Mouse (Mus musculus) stomach, postnatal 0 days (tissue): ENCODE measurements at regions not wholly inside any gene's neighbourhood (a gene's known extent, or its start where the extent isn't known, plus 50 kb on each side); places are given as distances from the start of the nearest gene placed in this dataset.

Experiments used
- ATAC-seq: fragments of 200-750 bp; cut with Nextera tagmentation; 2 replicates; pipeline ENCODE4 v1.8.0; 2017; ENCODE audit not compliant: low FRiP score, low TSS enrichment
- DNase-seq: peaks from one replicate; pipeline ENCODE4 v3.0.0-alpha.2; 2016; ENCODE audit warnings: low spot score
- H3K27ac ChIP-seq: fragments of 300-500 bp; sonication (generic); replicated peaks from 2 replicates; pipeline ENCODE4 v1.5.1; 2014; ENCODE audit warnings: mild to moderate bottlenecking, control low read depth
- H3K27me3 ChIP-seq: fragments of 300-500 bp; sonication (generic); 2 replicates; pipeline ENCODE4 v1.6.1; 2014; ENCODE audit warnings: low read length; ENCODE audit not compliant: control insufficient read depth, insufficient read depth
- H3K36me3 ChIP-seq: fragments of 300-500 bp; sonication (generic); 2 replicates; pipeline ENCODE4 v1.6.1; 2014; ENCODE audit warnings: low read length, mixed read lengths; ENCODE audit not compliant: control insufficient read depth, insufficient read depth
- H3K4me1 ChIP-seq: fragments of 300-500 bp; sonication (generic); replicated peaks from 2 replicates; pipeline ENCODE4 v1.6.1; 2014; ENCODE audit warnings: antibody characterized with exemption; ENCODE audit not compliant: control insufficient read depth, insufficient read depth
- H3K4me2 ChIP-seq: fragments of 300-500 bp; sonication (generic); replicated peaks from 2 replicates; pipeline ENCODE4 v1.6.1; 2014; ENCODE audit warnings: low read depth, mild to moderate bottlenecking, control low read depth, moderate library complexity
- H3K4me3 ChIP-seq: fragments of 300-500 bp; sonication (generic); 2 replicates; pipeline ENCODE4 v1.5.1; 2014; ENCODE audit warnings: low read depth, low read length, control low read depth
- H3K9ac ChIP-seq: fragments of 300-500 bp; sonication (generic); 2 replicates; pipeline ENCODE4 v1.6.1; 2014; ENCODE audit warnings: mild to moderate bottlenecking, low read length, control low read depth, mixed read lengths
- H3K9me3 ChIP-seq: fragments of 300-500 bp; sonication (generic); 2 replicates; pipeline ENCODE4 v1.6.1; 2016; ENCODE audit warnings: low read length; ENCODE audit not compliant: control insufficient read depth
- CTCF ChIP-seq: IDR thresholded peaks from 2 replicates; pipeline ENCODE4 v1.5.1; 2016; ENCODE audit warnings: antibody characterized with exemption, low read depth, mild to moderate bottlenecking, moderate library complexity
- EP300 ChIP-seq: optimal IDR thresholded peaks from 2 replicates; pipeline ENCODE3; 2016; ENCODE audit warnings: antibody characterized with exemption
- WGBS: fragments of 180-500 bp; shearing (Covaris S2); extraction: QIAGEN DNeasy Blood & Tissue Kit; methylation state at CpG from one replicate; pipeline ENCODE4 v1.1.7; 2014; 5-methylcytosine and 5-hydroxymethylcytosine counted together

DNA sequence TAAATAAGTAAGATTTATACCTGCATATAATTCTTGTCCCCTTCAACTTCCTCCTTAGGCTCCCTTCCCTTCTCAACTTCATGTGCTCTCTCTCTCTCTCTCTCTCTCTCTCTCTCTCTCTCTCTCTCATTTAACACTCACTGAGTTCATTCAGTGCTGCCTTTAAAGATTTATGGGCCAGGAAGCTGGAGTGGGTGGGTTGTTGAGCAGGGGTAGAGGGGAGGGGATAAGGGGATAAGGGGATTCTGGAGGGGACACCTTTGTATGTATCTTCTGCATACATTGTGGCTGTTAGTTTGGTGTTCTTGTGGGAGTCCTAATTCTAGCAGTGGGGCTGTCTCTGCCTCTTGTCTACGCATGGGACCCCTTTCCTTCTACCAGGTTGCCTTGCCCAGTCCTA lies 138.3 kb downstream of the Otol1 start:
- DNase-seq, result no peak
- no peaks in the 10 kb centered on the region for H3K4me1 ChIP-seq

GRCm38 (mm10) chr3:70151156-70151555 lies 143.7 kb downstream of the Otol1 start:
- Histone ChIP-seq H3K36me3 (no peaks in the 10 kb centered on the region), H3K4me3 (no peak overlapping the region), H3K4me1 (no peaks in the 10 kb centered on the region), H3K27ac (no peak overlapping the region), H3K27me3 (no peaks in the 10 kb centered on the region), H3K4me2 (no peak overlapping the region), H3K9me3 (no peaks in the 10 kb centered on the region), H3K9ac (no peak overlapping the region)
- ATAC-seq, result no peak
- no peak for DNase-seq
- no peak for TF ChIP-seq CTCF
- TF ChIP-seq EP300, result no peak
- WGBS, result 55% methylated on average over 5 of the region's 5 CpGs

More for the DNA sequence above, 138.3 kb downstream of the Otol1 start:
- WGBS, result 68% methylated on average over 1 of the region's 1 CpGs
- Histone ChIP-seq H3K9ac (no peak overlapping the region), H3K4me2 (no peak overlapping the region), H3K9me3 (no peaks in the 10 kb centered on the region), H3K27me3 (no peaks in the 10 kb centered on the region), H3K36me3 (no peaks in the 10 kb centered on the region), H3K4me3 (no peak overlapping the region), H3K27ac (no peak overlapping the region)
- no peak for ATAC-seq
- no peak for TF ChIP-seq EP300
- TF ChIP-seq CTCF, result no peak

GRCm38 (mm10) chr3:70160043-70160442 lies 152.6 kb downstream of the Otol1 start:
- TF ChIP-seq CTCF (no peak), EP300 (no peak)
- no peak overlapping the region for H3K4me3 ChIP-seq
- 63% methylated on average over 9 of the region's 9 CpGs for WGBS
- H3K36me3 ChIP-seq, result no peaks in the 10 kb centered on the region
- no peak overlapping the region for H3K27ac ChIP-seq
- no peaks in the 10 kb centered on the region for H3K4me1 ChIP-seq
- no peak overlapping the region for H3K4me2 ChIP-seq
- DNase-seq (no peak), ATAC-seq (no peak)
- H3K9me3 ChIP-seq, result no peaks in the 10 kb centered on the region
- no peaks in the 10 kb centered on the region for H3K27me3 ChIP-seq
- no peak overlapping the region for H3K9ac ChIP-seq

DNA sequence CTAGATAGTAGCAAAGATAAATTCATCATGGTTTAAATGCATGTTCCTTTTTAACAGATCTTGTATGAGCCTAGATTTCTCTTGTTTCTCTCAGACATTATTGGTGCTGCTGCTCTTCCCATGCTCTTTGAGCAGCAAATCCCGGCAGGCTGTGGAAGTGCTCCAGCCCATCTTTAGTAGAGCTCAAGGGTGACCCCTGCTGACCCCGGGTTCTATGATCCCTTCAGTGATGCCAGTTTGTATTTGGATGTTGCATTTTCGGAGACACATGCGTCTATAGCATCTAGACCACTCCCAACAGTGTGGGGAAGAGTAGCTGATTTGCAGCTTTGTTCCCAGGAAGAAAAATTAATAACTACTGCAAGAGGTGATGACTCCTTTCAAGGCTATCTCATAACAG lies 164.3 kb downstream of the Otol1 start:
- DNase-seq (no peak), ATAC-seq (no peak)
- no peak for TF ChIP-seq EP300
- TF ChIP-seq CTCF, result no peak

DNA sequence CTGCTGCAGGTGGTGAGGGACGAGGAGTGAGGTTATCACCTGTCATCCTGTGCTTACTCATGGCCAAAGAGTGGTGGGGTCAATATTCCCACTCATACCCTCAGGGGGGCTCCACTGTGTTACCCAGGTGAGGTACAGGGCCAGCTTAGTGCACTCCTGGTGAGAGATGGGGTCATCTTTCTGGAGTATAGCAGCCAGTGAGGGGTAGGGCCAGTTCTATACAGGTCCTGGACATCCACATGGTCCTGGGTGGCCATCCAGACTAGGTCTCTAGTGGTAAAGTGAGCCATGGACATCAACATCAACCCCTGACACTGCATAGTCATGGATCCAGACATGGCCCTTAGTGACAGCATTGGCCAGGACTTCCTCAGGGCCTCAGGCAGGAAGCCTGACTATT lies 169.0 kb downstream of the Otol1 start:
- Histone ChIP-seq H3K4me1 (no peaks in the 10 kb centered on the region), H3K4me2 (no peak overlapping the region), H3K9me3 (no peaks in the 10 kb centered on the region), H3K36me3 (no peaks in the 10 kb centered on the region), H3K27ac (no peak overlapping the region), H3K9ac (no peak overlapping the region), H3K27me3 (no peaks in the 10 kb centered on the region), H3K4me3 (no peak overlapping the region)
- TF ChIP-seq CTCF, result no peak
- DNase-seq (no peak), ATAC-seq (0 out of 2 replicates have a peak, but pooled peaks have one; percentile 29)
- WGBS, result 65% methylated on average over 1 of the region's 1 CpGs

More for the DNA sequence above, 164.3 kb downstream of the Otol1 start:
- no peaks in the 10 kb centered on the region for H3K27me3 ChIP-seq
- no peak overlapping the region for H3K27ac ChIP-seq
- H3K4me1 ChIP-seq, result no peaks in the 10 kb centered on the region
- no peak overlapping the region for H3K4me2 ChIP-seq
- H3K36me3 ChIP-seq, result no peaks in the 10 kb centered on the region
- H3K9ac ChIP-seq, result no peak overlapping the region
- H3K4me3 ChIP-seq, result no peak overlapping the region
- no peaks in the 10 kb centered on the region for H3K9me3 ChIP-seq
- WGBS, result 50% methylated on average over 4 of the region's 4 CpGs

GRCm38 (mm10) chr3:70181611-70182010 lies 174.2 kb downstream of the Otol1 start:
- Histone ChIP-seq H3K4me3 (no peak overlapping the region), H3K4me2 (no peak overlapping the region), H3K9me3 (no peaks in the 10 kb centered on the region), H3K27ac (no peak overlapping the region), H3K27me3 (no peaks in the 10 kb centered on the region), H3K36me3 (no peaks in the 10 kb centered on the region), H3K4me1 (no peaks in the 10 kb centered on the region), H3K9ac (no peak overlapping the region)
- no peak for ATAC-seq
- no peak for TF ChIP-seq CTCF
- TF ChIP-seq EP300, result no peak
- WGBS, result 57% methylated on average over 3 of the region's 3 CpGs
- DNase-seq, result no peak
